14 mouse cellular contexts compared by ENCODE assay signal in the genomic region with DNA sequence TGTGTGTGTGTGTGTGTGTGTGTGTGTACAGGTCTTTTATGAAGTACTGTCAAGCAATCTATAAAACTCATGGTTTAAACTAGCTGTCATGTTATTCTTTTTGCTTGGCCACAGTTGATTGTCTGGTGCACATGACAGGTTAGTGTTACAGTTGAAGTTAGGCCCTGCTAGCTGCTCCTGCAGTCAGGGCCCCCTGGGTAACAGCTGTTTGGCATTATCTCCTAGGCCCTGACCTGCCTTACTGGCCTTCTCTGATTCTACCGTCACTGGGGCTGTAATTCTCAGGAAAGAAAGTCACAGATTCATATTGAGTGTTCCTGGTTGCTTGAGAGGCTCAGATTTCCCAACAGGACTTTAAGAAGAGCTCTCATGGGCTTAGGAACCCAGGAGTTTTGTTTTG.
"Had no signal": no experiment of that assay in that cellular context is flagged by ENCODE, and none has a peak within 500 bp of the region (broad histone marks: within the 10 kb centered on the region; RNA-seq: fewer than 3 reads in every experiment).

No protein-coding gene starts in this region.

- H3K4me3 ChIP-seq: limb, embryonic 13.5 days; midbrain, embryonic 10.5 days; neural tube, embryonic 12.5 days had no signal

- H3K4me2 ChIP-seq: limb, embryonic 13.5 days; neural tube, embryonic 12.5 days had no signal

- H3K27me3 ChIP-seq: limb, embryonic 13.5 days; neural tube, embryonic 12.5 days had no signal

- H3K9me3 ChIP-seq: limb, embryonic 13.5 days; midbrain, embryonic 10.5 days; neural tube, embryonic 12.5 days had no signal

- H3K9ac ChIP-seq: limb, embryonic 13.5 days; liver, embryonic 14.5 days; neural tube, embryonic 12.5 days had no signal

- H3K27ac ChIP-seq: kidney, postnatal 0 days; limb, embryonic 13.5 days; liver, embryonic 14.5 days; midbrain, embryonic 10.5 days; neural tube, embryonic 12.5 days; stomach, postnatal 0 days had no signal

- DNase-seq: kidney, adult 11 months; kidney, adult 9 months; kidney, postnatal 36 days; layer of hippocampus, adult 9-11 months; layer of hippocampus, postnatal 36 days; lung, adult 18-20 months; midbrain, embryonic 14.5 days; thymus, postnatal 4 days had no signal

- H3K4me1 ChIP-seq: neural tube, embryonic 12.5 days had no signal
